Mouse (Mus musculus) layer of hippocampus, adult 18-20 months (tissue): Measurements from ENCODE around the gene Prodh2. TPM values are rescaled to one million over a fixed set of nuclear protein-coding genes. Genes with fewer than 3 reads are reported as not detected.

Experiments
- DNase-seq, 2 experiments: peaks; one replicate each; pipeline ENCODE4 v3.0.0; 2022; ENCODE audit warnings: low spot score in 2 of 2
- total RNA-seq, 2 experiments: library from RNA; stranded (reverse); gene quantifications; 2 replicates each; pipeline ENCODE4 v1.2.3; 2021

Gene Prodh2
- total RNA-seq, 2 experiments from 2014 or later = not detected

DNA sequence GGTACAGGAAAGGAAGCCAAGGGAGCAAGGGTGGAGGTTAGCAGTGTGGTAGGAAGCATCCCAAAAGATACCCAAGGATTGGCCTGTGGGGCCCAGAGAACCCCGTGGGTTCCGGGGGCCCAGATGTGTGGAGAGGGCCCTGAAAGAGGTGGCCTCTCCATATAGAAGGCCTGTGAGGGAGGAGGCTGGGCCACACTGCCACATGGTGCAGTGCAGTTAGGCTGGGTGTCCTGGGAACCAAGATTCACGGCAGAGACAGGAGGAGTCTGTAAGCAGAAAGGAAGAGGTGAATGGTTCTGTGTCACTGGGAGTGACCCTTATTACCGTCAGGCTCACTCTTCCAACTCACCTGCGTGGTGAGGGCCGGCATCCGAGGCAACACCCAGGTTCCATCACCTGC, 47.1 kb downstream of the Prodh2 start:
- DNase-seq = no peak

DNA sequence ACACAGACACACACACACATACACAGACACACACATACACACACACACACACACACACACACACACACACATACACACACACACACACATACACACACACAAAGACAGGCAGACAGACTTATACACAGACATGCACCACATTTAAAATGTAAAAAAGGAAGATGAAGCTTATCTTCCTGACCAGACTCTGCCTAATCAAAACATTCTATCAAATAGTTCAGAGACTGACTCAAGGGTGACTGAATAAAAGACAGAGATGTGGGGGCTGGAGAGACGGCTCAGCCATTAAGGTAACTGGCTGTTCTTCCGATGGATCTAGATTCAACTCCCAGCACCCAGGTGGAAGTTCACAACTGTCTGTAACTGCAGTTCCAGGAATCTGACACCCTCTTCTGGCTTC, 50.9 kb downstream of the Prodh2 start:
- DNase-seq = no peak

GRCm38 (mm10) chr7:30549880-30550279, 56.5 kb downstream of the Prodh2 start:
- DNase-seq = no peak

GRCm38 (mm10) chr7:30550603-30551002, 57.2 kb downstream of the Prodh2 start:
- DNase-seq = no peak

GRCm38 (mm10) chr7:30551445-30552101, 58.2 kb downstream of the Prodh2 start:
- no peak for DNase-seq

- peak; percentile 95 to 99 for DNase-seq
Measured at GRCm38 (mm10) chr7:30552102-30553020, 58.9 kb downstream of the Prodh2 start, which contains the start of the genes Hspb6 and Proser3. Gene Hspb6, plus strand, starts transcription at chr7:30552178. Gene Proser3, minus strand, starts transcription at chr7:30552299.

- DNase-seq = no peak
Measured at GRCm38 (mm10) chr7:30553021-30553589, 59.7 kb downstream of the Prodh2 start.

- no peak for DNase-seq
Measured at GRCm38 (mm10) chr7:30553810-30554584, 60.6 kb downstream of the Prodh2 start.

DNA sequence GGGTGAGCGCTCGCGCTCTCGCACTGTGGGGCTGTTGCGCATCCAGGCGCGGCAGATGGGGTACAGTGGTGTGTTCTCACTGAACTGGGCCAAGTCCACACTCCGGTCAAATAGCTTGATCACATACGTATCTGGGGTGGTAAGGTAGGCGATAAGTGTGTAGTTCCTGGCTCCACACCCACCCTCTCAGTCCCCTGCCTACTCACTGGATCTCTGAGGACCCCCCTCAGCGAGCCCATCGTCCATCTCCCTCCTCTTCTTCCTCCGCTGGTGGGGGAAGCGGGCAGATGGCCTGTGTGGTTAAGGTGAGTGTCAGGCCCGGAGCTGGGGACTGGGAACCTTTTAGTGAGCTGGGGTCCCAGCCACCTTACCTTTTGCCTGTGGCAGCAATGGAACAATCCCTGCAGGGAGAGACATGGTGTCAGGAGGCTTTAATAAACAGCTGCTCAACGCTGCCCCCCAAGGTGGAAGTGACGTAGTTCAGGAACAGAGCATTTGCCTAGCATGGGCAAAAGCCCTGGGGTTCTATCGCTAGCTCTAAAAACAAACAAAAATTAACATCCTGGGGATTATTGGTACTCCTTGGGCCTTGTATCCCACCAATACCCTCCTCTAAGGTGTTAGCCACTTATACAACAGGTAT, 63.6 kb downstream of the Prodh2 start:
- DNase-seq = no peak

- no peak for DNase-seq
Measured at GRCm38 (mm10) chr7:30557901-30558514, 64.6 kb downstream of the Prodh2 start.

GRCm38 (mm10) chr7:30558656-30559442, 65.4 kb downstream of the Prodh2 start:
- DNase-seq = no peak

DNA sequence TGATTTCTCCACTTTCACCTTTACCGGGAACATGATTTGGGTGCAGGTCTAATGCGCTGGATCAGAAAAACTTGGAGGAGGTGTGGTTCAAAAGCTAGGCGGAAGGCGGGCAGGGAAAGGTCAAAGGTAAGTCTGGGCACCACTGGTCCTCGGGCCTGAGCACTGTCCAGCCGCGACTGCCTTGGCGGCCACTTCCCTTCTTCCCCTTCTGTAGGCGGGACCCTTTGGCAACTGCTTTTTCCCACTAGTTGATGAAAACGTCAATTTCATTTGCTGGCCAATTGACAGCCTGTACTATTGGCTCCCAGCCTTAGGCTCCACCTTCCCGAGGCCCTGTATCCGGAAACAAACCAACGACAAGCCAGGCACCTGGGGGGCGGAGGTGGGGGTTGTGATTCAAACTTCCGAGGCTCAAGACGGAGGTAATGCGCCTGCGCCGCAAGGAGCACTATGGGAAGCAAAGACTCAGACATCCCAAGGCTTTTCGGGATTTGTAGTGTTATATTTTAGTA, 66.1 kb downstream of the Prodh2 start, which contains the start of gene Lin37:
TSS of gene Lin37 (minus strand) at position 396 of the 512 bp plus-strand sequence.
- peak; percentile 98 to 100 for DNase-seq

DNA sequence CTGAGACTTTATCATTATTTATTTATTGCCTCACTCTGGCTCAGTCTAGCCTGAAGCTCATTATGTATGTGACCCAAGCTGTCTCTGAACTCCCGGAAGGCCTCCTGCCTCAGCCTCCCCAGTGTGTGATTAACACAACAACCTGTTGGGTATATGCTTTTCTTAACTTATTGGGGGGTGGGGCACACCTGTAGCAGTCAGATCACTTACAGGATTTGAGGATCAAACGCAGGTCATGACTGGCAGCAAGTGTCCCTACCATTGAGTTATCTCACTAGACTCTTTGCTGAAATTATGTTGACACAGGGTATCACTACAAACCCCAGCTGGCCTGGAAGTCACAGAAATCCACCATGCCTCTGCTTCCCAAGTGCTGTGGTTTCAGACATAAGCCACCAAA, 66.9 kb downstream of the Prodh2 start:
- no peak for DNase-seq

DNA sequence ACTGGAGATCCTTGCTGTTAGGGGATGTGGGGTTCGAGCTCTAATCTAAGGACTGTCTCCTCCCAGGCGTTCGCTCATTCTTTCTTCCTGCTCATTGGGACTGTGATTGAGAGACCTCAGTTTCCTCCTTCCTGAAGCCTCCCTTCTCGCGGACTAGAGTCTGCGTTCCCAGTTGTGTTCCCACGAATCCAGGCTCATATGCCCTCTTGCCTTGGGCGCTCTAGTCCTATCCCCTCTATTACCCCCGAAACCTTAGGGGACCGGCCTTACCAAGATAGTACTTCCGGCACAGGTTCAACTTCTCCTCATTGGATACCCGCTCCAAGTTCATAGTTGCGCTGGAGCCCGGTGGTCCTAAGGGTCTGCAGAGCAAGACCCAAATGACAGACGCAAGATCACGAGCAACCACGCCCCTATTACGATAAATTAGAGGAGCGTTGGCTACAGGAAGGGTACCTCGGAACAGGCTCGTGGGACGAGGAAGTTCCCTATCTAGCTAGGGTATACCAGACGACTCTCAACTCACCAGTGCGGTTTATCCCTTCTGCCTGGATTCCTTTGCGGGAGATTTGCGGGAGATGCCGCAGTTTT, 69.2 kb downstream of the Prodh2 start:
- peak in 1 of 2 experiments; percentile 32 for DNase-seq
